Mouse (Mus musculus): ENCODE measurements around the gene Mns1. TPM values are rescaled to one million over a fixed set of nuclear protein-coding genes. Genes with fewer than 3 reads are reported as not detected.
A peak's percentile ranks its signal among the peaks of the same experiment; 100 is the strongest.

The Mns1 gene
- polyA plus RNA-seq, 1 experiment = 1.3 TPM

DNA sequence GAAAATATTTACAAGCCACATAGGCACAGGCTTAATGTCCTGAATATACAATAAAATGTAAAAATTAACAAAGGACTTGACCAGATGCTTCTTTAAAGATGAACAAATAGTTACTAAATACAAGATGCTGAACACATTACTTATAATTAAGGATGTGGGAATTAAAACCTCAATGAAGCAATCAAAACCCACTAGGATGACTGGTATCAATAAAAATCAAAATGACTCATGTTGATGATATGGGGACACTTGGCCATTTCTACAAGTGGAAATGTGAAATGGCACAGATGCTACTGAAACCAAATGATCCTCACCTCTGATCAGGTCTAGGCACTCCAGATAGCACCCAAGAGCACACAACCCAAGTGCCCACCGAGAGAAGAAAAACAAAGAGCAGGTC lies 27.0 kb downstream of the Mns1 start:
- no peak overlapping the region for H3K4me3 ChIP-seq (replicated peaks; ENCODE audit: extremely low read depth, low read depth, low read length)
- 84% methylated on average over 1 of the region's 1 CpGs for WGBS

DNA sequence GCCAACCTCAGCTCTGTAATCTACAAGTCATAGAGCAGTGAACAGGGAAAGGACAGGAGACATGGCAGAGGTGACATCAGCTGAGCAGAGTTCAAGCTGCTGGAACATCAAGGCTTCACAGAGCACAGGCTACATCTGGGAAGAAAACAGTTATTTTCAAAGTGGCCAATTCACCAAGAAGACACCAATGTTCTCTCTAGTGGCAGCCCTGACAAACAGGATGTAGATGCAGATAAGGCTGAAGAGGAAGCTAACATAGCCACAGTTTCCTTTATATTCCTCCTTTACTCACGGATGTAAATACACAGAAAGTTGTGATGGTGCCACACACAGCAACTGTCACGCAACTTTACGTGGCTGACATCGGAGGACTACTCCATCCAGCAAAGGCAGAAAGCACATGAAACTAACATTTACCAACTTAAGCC lies 28.0 kb downstream of the Mns1 start:
- no peak for DNase-seq
- 39% methylated on average over 4 of the region's 4 CpGs for WGBS
- Histone ChIP-seq H3K4me1 (ENCODE audit: control insufficient read depth, insufficient read depth, low read length) (peaks cover 4% of the 10 kb centered on the region; the same call in 1 of the 2 replicates), H3K4me3 (replicated peaks; ENCODE audit: extremely low read depth, low read depth, low read length) (no peak overlapping the region)
- TF ChIP-seq CTCF (IDR thresholded peaks at IDR 0.05; ENCODE audit: insufficient read depth, low read length) (no peak), POLR2A (IDR thresholded peaks at IDR 0.05; ENCODE audit: borderline replicate concordance, extremely low read depth, low read depth, low read length) (no peak)

More for the DNA sequence above, 27.0 kb downstream of the Mns1 start:
- DNase-seq = no peak
- TF ChIP-seq POLR2A (IDR thresholded peaks at IDR 0.05; ENCODE audit: borderline replicate concordance, extremely low read depth, low read depth, low read length) (no peak), CTCF (IDR thresholded peaks at IDR 0.05; ENCODE audit: insufficient read depth, low read length) (no peak)
- H3K4me1 ChIP-seq (ENCODE audit: control insufficient read depth, insufficient read depth, low read length) = peaks cover 4% of the 10 kb centered on the region; the same call in 1 of the 2 replicates

DNA sequence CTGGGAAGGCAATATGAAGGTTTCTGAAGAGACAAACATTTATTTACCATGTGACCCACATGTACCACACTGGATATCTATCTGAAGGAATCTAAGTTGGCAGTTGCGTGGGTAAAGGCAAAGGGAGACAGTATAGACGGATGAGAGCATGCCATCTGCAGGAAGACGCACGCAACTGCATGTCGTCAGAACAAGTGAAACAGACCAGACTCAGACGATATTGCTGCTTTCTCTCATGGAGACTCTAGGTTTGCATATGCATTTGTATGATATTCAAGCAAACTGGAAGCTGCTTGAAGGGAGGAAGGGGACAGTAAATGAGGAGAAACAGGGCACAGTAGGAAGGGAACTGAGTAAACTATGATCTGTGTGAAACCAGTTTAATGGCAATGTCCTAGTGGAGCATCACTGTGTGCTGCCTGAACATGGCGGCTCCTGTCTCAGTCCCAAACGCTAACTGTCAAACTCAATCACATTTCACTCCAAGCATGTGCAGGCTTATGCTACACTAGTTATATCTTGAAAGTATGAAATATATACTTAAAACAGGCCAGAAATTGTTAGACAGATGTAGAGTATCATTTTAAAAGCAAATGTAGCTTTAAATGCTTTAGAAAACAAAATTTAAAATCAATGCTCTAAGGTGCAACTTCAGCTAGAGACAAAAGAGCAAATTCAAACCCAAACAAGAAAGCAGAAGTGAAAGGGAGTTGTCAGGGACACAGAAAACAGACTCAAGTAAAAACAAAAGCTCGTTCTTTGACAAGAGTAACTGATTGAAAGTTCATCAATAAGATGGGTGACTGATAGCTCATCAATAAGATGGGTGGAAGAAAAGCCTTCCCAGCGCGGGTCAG lies 30.0 kb downstream of the Mns1 start:
- 53% methylated on average over 11 of the region's 11 CpGs for WGBS
- no peak for DNase-seq

DNA sequence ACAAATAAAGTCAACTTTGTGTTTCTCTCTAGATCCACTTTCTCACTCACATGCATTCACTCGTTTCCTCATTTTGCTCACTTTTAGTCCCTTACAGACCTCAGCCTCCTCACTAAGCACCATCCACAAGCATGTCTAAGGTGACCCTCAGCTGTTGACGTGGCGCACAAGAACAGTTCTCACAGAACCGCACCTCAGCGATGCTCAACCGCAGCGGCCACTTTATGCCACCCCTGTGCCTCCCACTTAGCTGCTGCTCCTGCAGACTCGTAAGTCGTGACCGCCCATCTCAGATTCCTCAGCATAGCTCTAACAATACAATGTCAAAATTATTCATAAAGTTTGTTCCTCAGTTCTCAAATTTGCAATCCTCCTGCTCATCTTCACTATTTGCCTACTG lies 30.8 kb downstream of the Mns1 start:
- TF ChIP-seq POLR2A (IDR thresholded peaks at IDR 0.05; ENCODE audit: borderline replicate concordance, extremely low read depth, low read depth, low read length) (no peak), CTCF (IDR thresholded peaks at IDR 0.05; ENCODE audit: insufficient read depth, low read length) (no peak)
- Histone ChIP-seq H3K4me1 (ENCODE audit: control insufficient read depth, insufficient read depth, low read length) (peaks cover 4% of the 10 kb centered on the region; the same call in 1 of the 2 replicates), H3K4me3 (replicated peaks; ENCODE audit: extremely low read depth, low read depth, low read length) (no peak overlapping the region)
- DNase-seq = no peak
- WGBS = 90% methylated on average over 10 of the region's 10 CpGs

More for the DNA sequence above, 30.0 kb downstream of the Mns1 start:
- Histone ChIP-seq H3K4me1 (ENCODE audit: control insufficient read depth, insufficient read depth, low read length) (peaks cover 4% of the 10 kb centered on the region; the same call in 1 of the 2 replicates), H3K4me3 (replicated peaks; ENCODE audit: extremely low read depth, low read depth, low read length) (no peak overlapping the region)
- TF ChIP-seq CTCF (IDR thresholded peaks at IDR 0.05; ENCODE audit: insufficient read depth, low read length) = peak; percentile 87
- no peak for TF ChIP-seq POLR2A (IDR thresholded peaks at IDR 0.05; ENCODE audit: borderline replicate concordance, extremely low read depth, low read depth, low read length)

DNA sequence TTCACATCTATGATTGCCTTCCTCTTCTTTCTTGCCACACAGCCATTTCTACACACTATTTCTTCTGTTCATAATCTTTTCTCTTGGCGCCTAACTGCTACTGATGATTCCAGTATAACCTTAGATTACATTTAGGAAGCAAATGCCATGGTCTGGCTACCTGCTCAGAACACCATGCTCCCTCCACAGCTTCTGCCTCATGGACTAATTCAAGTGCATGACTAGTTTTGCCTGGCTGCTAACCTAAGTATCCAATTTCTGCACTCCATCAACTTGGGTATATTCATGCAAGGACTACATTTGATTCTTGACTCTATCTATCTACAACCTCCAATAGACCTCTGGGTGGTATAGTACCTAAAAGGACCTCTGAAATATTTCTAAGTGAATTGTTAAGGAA lies 32.0 kb downstream of the Mns1 start:
- H3K4me1 ChIP-seq (ENCODE audit: control insufficient read depth, insufficient read depth, low read length) = peaks cover 4% of the 10 kb centered on the region; the same call in 1 of the 2 replicates
- WGBS = 97% methylated on average over 1 of the region's 1 CpGs
- TF ChIP-seq CTCF (IDR thresholded peaks at IDR 0.05; ENCODE audit: insufficient read depth, low read length) (no peak), POLR2A (IDR thresholded peaks at IDR 0.05; ENCODE audit: borderline replicate concordance, extremely low read depth, low read depth, low read length) (no peak)

DNA sequence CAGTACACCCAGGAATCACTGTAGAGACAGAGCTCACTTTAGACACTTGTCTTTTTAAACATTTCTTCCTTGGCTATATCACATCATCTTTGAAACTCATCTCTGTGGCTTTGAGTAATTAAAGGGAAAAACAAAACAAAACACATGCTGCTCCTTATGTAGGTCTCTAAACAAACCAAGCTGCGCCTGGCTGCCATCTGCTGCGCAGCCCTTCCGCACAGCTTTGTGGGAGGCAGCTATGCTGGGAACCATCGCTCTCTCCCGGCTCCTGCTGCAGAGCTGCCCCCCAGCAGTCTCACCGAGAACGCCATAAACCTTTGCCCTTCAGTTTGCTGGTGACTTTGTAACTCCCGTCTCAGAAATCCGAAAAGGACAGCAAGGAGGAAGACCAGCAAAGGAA lies 37.7 kb downstream of the Mns1 start:
- DNase-seq = no peak
- WGBS = 95% methylated on average over 9 of the region's 9 CpGs
- TF ChIP-seq CTCF (IDR thresholded peaks at IDR 0.05; ENCODE audit: insufficient read depth, low read length) = no peak
- TF ChIP-seq POLR2A (IDR thresholded peaks at IDR 0.05; ENCODE audit: borderline replicate concordance, extremely low read depth, low read depth, low read length) = no peak
- Histone ChIP-seq H3K4me3 (replicated peaks; ENCODE audit: extremely low read depth, low read depth, low read length) (no peak overlapping the region), H3K4me1 (ENCODE audit: control insufficient read depth, insufficient read depth, low read length) (no peaks in the 10 kb centered on the region)

More for the DNA sequence above, 32.0 kb downstream of the Mns1 start:
- DNase-seq = no peak
- no peak overlapping the region for H3K4me3 ChIP-seq (replicated peaks; ENCODE audit: extremely low read depth, low read depth, low read length)

DNA sequence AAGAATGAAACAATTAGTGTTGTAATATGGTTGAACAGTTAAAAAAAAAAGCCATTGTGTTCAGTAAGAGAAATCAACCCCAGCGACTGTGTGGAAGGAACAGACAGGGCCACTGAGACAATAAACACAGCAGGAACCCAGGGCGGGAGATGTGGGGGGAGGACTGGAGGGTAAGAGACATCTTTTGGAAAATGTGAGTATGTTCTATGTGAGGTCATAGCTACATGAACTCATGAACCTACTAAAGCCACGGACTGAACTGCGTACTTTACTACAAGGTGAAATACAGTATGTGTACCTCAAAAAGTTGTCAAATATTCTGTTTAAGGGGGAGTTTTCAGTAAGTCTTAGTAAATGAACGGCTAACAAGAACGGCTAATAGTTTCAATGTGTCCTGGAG lies 39.5 kb downstream of the Mns1 start:
- DNase-seq = no peak
- no peaks in the 10 kb centered on the region for H3K4me1 ChIP-seq (ENCODE audit: control insufficient read depth, insufficient read depth, low read length)
- H3K4me3 ChIP-seq (replicated peaks; ENCODE audit: extremely low read depth, low read depth, low read length) = no peak overlapping the region
- WGBS = 80% methylated on average over 6 of the region's 6 CpGs
- TF ChIP-seq CTCF (IDR thresholded peaks at IDR 0.05; ENCODE audit: insufficient read depth, low read length) (no peak), POLR2A (IDR thresholded peaks at IDR 0.05; ENCODE audit: borderline replicate concordance, extremely low read depth, low read depth, low read length) (no peak)

DNA sequence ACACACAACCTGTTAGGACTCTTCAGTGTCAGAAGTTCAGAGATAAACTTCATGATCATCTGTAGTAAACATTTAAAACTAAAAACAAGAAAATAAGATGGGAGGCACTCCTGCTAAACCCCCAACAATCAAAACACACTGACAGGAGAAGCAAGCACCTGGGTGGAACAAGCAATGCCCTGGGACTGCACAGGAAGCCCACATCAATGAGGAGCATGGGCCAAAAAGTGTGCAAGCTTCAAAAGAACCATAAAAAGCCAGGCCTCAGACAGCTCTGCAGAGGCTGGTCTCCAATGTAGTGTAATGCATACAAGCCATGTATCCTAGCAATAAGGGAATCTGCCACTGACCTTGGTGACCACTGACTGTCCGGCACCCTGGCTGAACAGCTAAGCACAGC lies 41.5 kb downstream of the Mns1 start:
- DNase-seq = no peak
- TF ChIP-seq POLR2A (IDR thresholded peaks at IDR 0.05; ENCODE audit: borderline replicate concordance, extremely low read depth, low read depth, low read length) = no peak
- TF ChIP-seq CTCF (IDR thresholded peaks at IDR 0.05; ENCODE audit: insufficient read depth, low read length) = no peak
- WGBS = 89% methylated on average over 1 of the region's 1 CpGs
- Histone ChIP-seq H3K4me1 (ENCODE audit: control insufficient read depth, insufficient read depth, low read length) (no peaks in the 10 kb centered on the region), H3K4me3 (replicated peaks; ENCODE audit: extremely low read depth, low read depth, low read length) (no peak overlapping the region)

DNA sequence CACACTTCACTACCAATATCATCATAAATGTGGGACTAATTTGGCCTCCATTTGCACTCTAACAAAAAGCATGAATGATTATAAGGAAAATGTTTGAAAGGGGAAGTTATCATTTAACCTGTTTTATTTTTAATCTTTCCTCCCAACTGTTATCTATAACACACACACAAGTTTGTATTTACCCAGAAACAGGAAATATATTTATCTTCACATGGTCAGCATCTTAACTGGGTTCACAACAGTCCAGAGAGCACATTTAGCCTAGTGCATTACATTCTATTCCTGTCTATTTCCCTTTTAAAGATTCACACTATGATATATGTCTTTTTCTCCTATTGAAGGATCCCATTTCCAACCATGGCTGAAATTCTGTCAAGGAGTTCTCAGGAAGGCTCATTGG lies 50.7 kb downstream of the Mns1 start:
- DNase-seq = no peak
- H3K4me1 ChIP-seq (ENCODE audit: control insufficient read depth, insufficient read depth, low read length) = peaks cover 3% of the 10 kb centered on the region; the same call in 1 of the 2 replicates
- TF ChIP-seq POLR2A (IDR thresholded peaks at IDR 0.05; ENCODE audit: borderline replicate concordance, extremely low read depth, low read depth, low read length) (no peak), CTCF (IDR thresholded peaks at IDR 0.05; ENCODE audit: insufficient read depth, low read length) (no peak)
- no peak overlapping the region for H3K4me3 ChIP-seq (replicated peaks; ENCODE audit: extremely low read depth, low read depth, low read length)

DNA sequence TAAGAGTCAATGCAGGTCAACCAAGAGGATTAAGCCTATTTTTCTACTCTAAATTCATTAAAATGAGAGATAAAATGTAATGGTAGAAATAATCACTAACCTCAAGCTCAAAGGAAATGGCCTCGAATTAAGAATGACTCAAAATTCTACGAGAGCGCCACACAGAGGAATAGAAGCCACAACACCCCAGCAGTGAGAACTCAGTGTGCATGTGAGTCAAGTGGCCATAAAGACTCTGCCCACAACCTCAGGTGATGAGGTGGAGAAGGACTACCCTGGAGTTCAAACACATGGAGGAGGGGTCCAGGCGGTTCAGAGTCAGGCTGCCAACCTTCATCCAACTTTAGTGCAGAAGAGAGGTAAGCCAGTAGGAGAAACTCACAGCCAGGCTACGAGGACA lies 51.3 kb downstream of the Mns1 start:
- Histone ChIP-seq H3K4me1 (ENCODE audit: control insufficient read depth, insufficient read depth, low read length) (peaks cover 3% of the 10 kb centered on the region; the same call in 1 of the 2 replicates), H3K4me3 (replicated peaks; ENCODE audit: extremely low read depth, low read depth, low read length) (no peak overlapping the region)
- TF ChIP-seq CTCF (IDR thresholded peaks at IDR 0.05; ENCODE audit: insufficient read depth, low read length) (no peak), POLR2A (IDR thresholded peaks at IDR 0.05; ENCODE audit: borderline replicate concordance, extremely low read depth, low read depth, low read length) (no peak)
- 88% methylated on average over 5 of the region's 5 CpGs for WGBS
- no peak for DNase-seq

All from lung, adult 2 months (tissue).